Mouse (Mus musculus): Measurements from ENCODE around the gene Tmem204. TPM values are rescaled to one million over a fixed set of nuclear protein-coding genes. Genes with fewer than 3 reads are reported as not detected.
A peak's percentile ranks its signal among the peaks of the same experiment; 100 is the strongest.
"Not testable (repeated sequence)": the region's sequence is repeated elsewhere in the genome, so short reads cannot be mapped to it uniquely, and the experiment has no call there.

Gene Tmem204
- 0.80 TPM in 1 of 2 replicates, not detected in the other for polyA plus RNA-seq (2012; ENCODE audit: insufficient read depth, insufficient read length, missing spikeins)

GRCm38 (mm10) chr17:25083444-25083931 is at the start of gene Tmem204:
Tmem204 (minus strand) TSS chr17:25083591.
- TF ChIP-seq POLR2A (IDR thresholded peaks at IDR 0.05; ENCODE audit: borderline replicate concordance, low read depth, low read length) (no peak), CTCF (IDR thresholded peaks at IDR 0.05; ENCODE audit: low read depth, low read length) (no peak)
- no peak within 1 kb of the TSS for H3K27ac ChIP-seq (ENCODE audit: insufficient read depth, low read depth, low read length)
- peaks cover 17% of the 10 kb centered on the region for H3K4me1 ChIP-seq (ENCODE audit: control insufficient read depth, insufficient read depth, low read length)
- H3K4me3 ChIP-seq (ENCODE audit: insufficient read depth, low read length): no peak within 1 kb of the TSS

GRCm38 (mm10) chr17:25130060-25130459 is 46.7 kb upstream of the Tmem204 start:
- H3K27ac ChIP-seq (ENCODE audit: insufficient read depth, low read depth, low read length): no peak overlapping the region
- TF ChIP-seq CTCF (IDR thresholded peaks at IDR 0.05; ENCODE audit: low read depth, low read length) (no peak), POLR2A (IDR thresholded peaks at IDR 0.05; ENCODE audit: borderline replicate concordance, low read depth, low read length) (no peak)
- no peak overlapping the region for H3K4me3 ChIP-seq (ENCODE audit: insufficient read depth, low read length)
- H3K4me1 ChIP-seq (ENCODE audit: control insufficient read depth, insufficient read depth, low read length): peaks cover 9% of the 10 kb centered on the region

GRCm38 (mm10) chr17:25127681-25128080 is 44.3 kb upstream of the Tmem204 start:
- H3K4me3 ChIP-seq (ENCODE audit: insufficient read depth, low read length): no peak overlapping the region
- no peak overlapping the region for H3K27ac ChIP-seq (ENCODE audit: insufficient read depth, low read depth, low read length)
- no peak for TF ChIP-seq CTCF (IDR thresholded peaks at IDR 0.05; ENCODE audit: low read depth, low read length)
- TF ChIP-seq POLR2A (IDR thresholded peaks at IDR 0.05; ENCODE audit: borderline replicate concordance, low read depth, low read length): no peak
- peaks cover 5% of the 10 kb centered on the region for H3K4me1 ChIP-seq (ENCODE audit: control insufficient read depth, insufficient read depth, low read length)

- H3K27ac ChIP-seq (ENCODE audit: insufficient read depth, low read depth, low read length): no peak overlapping the region
- H3K4me1 ChIP-seq (ENCODE audit: control insufficient read depth, insufficient read depth, low read length): peaks cover 5% of the 10 kb centered on the region; the same call in 1 of the 2 replicates
- no peak for TF ChIP-seq CTCF (IDR thresholded peaks at IDR 0.05; ENCODE audit: low read depth, low read length)
- no peak for TF ChIP-seq POLR2A (IDR thresholded peaks at IDR 0.05; ENCODE audit: borderline replicate concordance, low read depth, low read length)
- H3K4me3 ChIP-seq (ENCODE audit: insufficient read depth, low read length): no peak overlapping the region
Measured at GRCm38 (mm10) chr17:25127079-25127478, 43.7 kb upstream of the Tmem204 start.

GRCm38 (mm10) chr17:25125442-25126060 is 42.2 kb upstream of the Tmem204 start:
- H3K27ac ChIP-seq (ENCODE audit: insufficient read depth, low read depth, low read length); H3K4me3 ChIP-seq (ENCODE audit: insufficient read depth, low read length); H3K4me1 ChIP-seq (ENCODE audit: control insufficient read depth, insufficient read depth, low read length): not testable (repeated sequence)

GRCm38 (mm10) chr17:25123979-25124378 is 40.6 kb upstream of the Tmem204 start:
- TF ChIP-seq CTCF (IDR thresholded peaks at IDR 0.05; ENCODE audit: low read depth, low read length) (no peak; the same call in 1 of the 2 replicates), POLR2A (IDR thresholded peaks at IDR 0.05; ENCODE audit: borderline replicate concordance, low read depth, low read length) (no peak)
- H3K4me1 ChIP-seq (ENCODE audit: control insufficient read depth, insufficient read depth, low read length): peaks cover 2% of the 10 kb centered on the region; the same call in 1 of the 2 replicates
- H3K4me3 ChIP-seq (ENCODE audit: insufficient read depth, low read length): no peak overlapping the region
- no peak overlapping the region for H3K27ac ChIP-seq (ENCODE audit: insufficient read depth, low read depth, low read length)

- Histone ChIP-seq H3K4me3 (ENCODE audit: insufficient read depth, low read length) (no peak within 1 kb of the TSS), H3K27ac (ENCODE audit: insufficient read depth, low read depth, low read length) (no peak within 1 kb of the TSS), H3K4me1 (ENCODE audit: control insufficient read depth, insufficient read depth, low read length) (peaks cover 4% of the 10 kb centered on the region; the same call in 1 of the 2 replicates)
- no peak for TF ChIP-seq POLR2A (IDR thresholded peaks at IDR 0.05; ENCODE audit: borderline replicate concordance, low read depth, low read length)
- TF ChIP-seq CTCF (IDR thresholded peaks at IDR 0.05; ENCODE audit: low read depth, low read length): no peak
Measured at GRCm38 (mm10) chr17:25120406-25120805, 37.0 kb upstream of the Tmem204 start, which contains the start of gene Ptx4. Ptx4 (plus strand) TSS chr17:25120760.

GRCm38 (mm10) chr17:25117263-25117662 is 33.9 kb upstream of the Tmem204 start:
- no peak overlapping the region for H3K4me3 ChIP-seq (ENCODE audit: insufficient read depth, low read length)
- H3K4me1 ChIP-seq (ENCODE audit: control insufficient read depth, insufficient read depth, low read length): peaks cover 25% of the 10 kb centered on the region
- TF ChIP-seq POLR2A (IDR thresholded peaks at IDR 0.05; ENCODE audit: borderline replicate concordance, low read depth, low read length) (no peak), CTCF (IDR thresholded peaks at IDR 0.05; ENCODE audit: low read depth, low read length) (peak; percentile 58; the same call in 1 of the 2 replicates)
- no peak overlapping the region for H3K27ac ChIP-seq (ENCODE audit: insufficient read depth, low read depth, low read length)

GRCm38 (mm10) chr17:25115664-25116432 is 32.5 kb upstream of the Tmem204 start, which contains the start of gene Telo2:
Telo2 (minus strand) TSS chr17:25115967.
- TF ChIP-seq CTCF (IDR thresholded peaks at IDR 0.05; ENCODE audit: low read depth, low read length) (no peak), POLR2A (IDR thresholded peaks at IDR 0.05; ENCODE audit: borderline replicate concordance, low read depth, low read length) (no peak)
- Histone ChIP-seq H3K4me1 (ENCODE audit: control insufficient read depth, insufficient read depth, low read length) (peaks cover 36% of the 10 kb centered on the region), H3K4me3 (ENCODE audit: insufficient read depth, low read length) (peak within 1 kb of the TSS; percentile 65), H3K27ac (ENCODE audit: insufficient read depth, low read depth, low read length) (peak within 1 kb of the TSS; percentile 87)
